Mouse (Mus musculus): Measurements from ENCODE around the gene Naa80. TPM values are rescaled to one million over a fixed set of nuclear protein-coding genes. Genes with fewer than 3 reads are reported as not detected.

Naa80 gene
- polyA plus RNA-seq, 1 experiment from 2014 or later: 16.4 TPM

DNA sequence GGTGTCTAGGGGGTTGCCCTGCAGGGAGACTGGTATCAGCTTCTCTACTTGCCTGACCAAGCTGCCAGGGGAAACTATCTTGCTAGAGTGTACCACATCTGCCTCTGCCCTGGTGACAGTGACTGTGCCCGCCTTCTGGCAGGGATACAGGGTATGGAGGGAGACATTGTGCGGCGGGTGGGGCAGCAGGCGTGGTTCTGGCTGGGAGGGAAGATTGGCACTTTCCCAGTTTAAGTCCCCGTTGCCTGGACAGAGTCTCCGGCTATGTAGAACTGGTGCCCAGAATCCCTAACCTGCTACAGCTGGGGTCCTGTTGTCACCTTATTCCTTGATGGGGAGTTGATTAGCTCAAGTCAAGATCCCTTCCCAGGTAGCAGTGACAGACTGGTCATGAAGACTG, 53.8 kb downstream of the Naa80 start:
- peak overlapping the region; percentile 69 for H3K4me3 ChIP-seq (replicated peaks; ENCODE audit: low read length)
- peaks cover 70% of the 10 kb centered on the region for H3K4me1 ChIP-seq (replicated peaks; ENCODE audit: control insufficient read depth, insufficient read depth, low read length)
- no peaks in the 10 kb centered on the region for H3K27me3 ChIP-seq (ENCODE audit: control insufficient read depth, insufficient read depth, low read length)
- peak; percentile 59 for DNase-seq (ENCODE audit: low spot score)
- ATAC-seq (ENCODE audit: low FRiP score): no peak
- peak overlapping the region; percentile 93 for H3K27ac ChIP-seq
- WGBS: 7% methylated on average over 6 of the region's 6 CpGs
- no peaks in the 10 kb centered on the region for H3K36me3 ChIP-seq (replicated peaks; ENCODE audit: control insufficient read depth, insufficient read depth)
- no peaks in the 10 kb centered on the region for H3K9me3 ChIP-seq (ENCODE audit: control insufficient read depth, low read length)
- peak overlapping the region; percentile 98 for H3K4me2 ChIP-seq (replicated peaks)
- peak overlapping the region; percentile 82 for H3K9ac ChIP-seq

GRCm38 (mm10) chr9:107633091-107633660, 54.5 kb downstream of the Naa80 start:
- H3K9me3 ChIP-seq (ENCODE audit: control insufficient read depth, low read length): no peaks in the 10 kb centered on the region
- H3K4me2 ChIP-seq (replicated peaks): peak overlapping the region; percentile 98
- peak overlapping the region; percentile 93 for H3K27ac ChIP-seq
- peaks cover 66% of the 10 kb centered on the region for H3K4me1 ChIP-seq (replicated peaks; ENCODE audit: control insufficient read depth, insufficient read depth, low read length)
- no peaks in the 10 kb centered on the region for H3K27me3 ChIP-seq (ENCODE audit: control insufficient read depth, insufficient read depth, low read length)
- peak overlapping the region; percentile 69 for H3K4me3 ChIP-seq (replicated peaks; ENCODE audit: low read length)
- ATAC-seq (ENCODE audit: low FRiP score): 0 out of 2 replicates have a peak, but pooled peaks have one; percentile 4
- H3K9ac ChIP-seq: peak overlapping the region; percentile 82
- no peaks in the 10 kb centered on the region for H3K36me3 ChIP-seq (replicated peaks; ENCODE audit: control insufficient read depth, insufficient read depth)
- DNase-seq (ENCODE audit: low spot score): peak; percentile 61
- WGBS: under 1% methylated on average over 31 of the region's 33 CpGs

Other genes starting within 250 kb of the Naa80 start
- gene Hemk1, start 240.5 kb upstream of the Naa80 start, polyA plus RNA-seq (2014; fragmentation: Nextera tagmentation; extraction: Ambion mirVana): 16.7 and 19.1 TPM in 2 replicates
- gene 6430571L13Rik, start 238.3 kb upstream of the Naa80 start, polyA plus RNA-seq (2014; fragmentation: Nextera tagmentation; extraction: Ambion mirVana): 5.4 and 5.6 TPM in 2 replicates
- 6.8 and 7.7 TPM in 2 replicates for gene Cacna2d2, start 179.3 kb upstream of the Naa80 start, polyA plus RNA-seq (2014; fragmentation: Nextera tagmentation; extraction: Ambion mirVana)
- 47.1 and 51.7 TPM in 2 replicates for gene Tmem115, start 44.9 kb upstream of the Naa80 start, polyA plus RNA-seq (2014; fragmentation: Nextera tagmentation; extraction: Ambion mirVana)
- 44.9 and 49.3 TPM in 2 replicates for gene Cyb561d2, start 36.7 kb upstream of the Naa80 start, polyA plus RNA-seq (2014; fragmentation: Nextera tagmentation; extraction: Ambion mirVana)
- gene Nprl2, start 36.7 kb upstream of the Naa80 start, polyA plus RNA-seq (2014; fragmentation: Nextera tagmentation; extraction: Ambion mirVana): 65.8 and 71.4 TPM in 2 replicates
- 3.3 TPM in 2 replicates for gene Zmynd10, start 31.6 kb upstream of the Naa80 start, polyA plus RNA-seq (2014; fragmentation: Nextera tagmentation; extraction: Ambion mirVana)
- gene Rassf1, start 27.3 kb upstream of the Naa80 start, polyA plus RNA-seq (2014; fragmentation: Nextera tagmentation; extraction: Ambion mirVana): 32.6 and 33.5 TPM in 2 replicates
- 115 and 130 TPM in 2 replicates for gene Tusc2, start 15.6 kb upstream of the Naa80 start, polyA plus RNA-seq (2014; fragmentation: Nextera tagmentation; extraction: Ambion mirVana)
- 71.7 and 76.6 TPM in 2 replicates for gene Hyal2, start 10.9 kb upstream of the Naa80 start, polyA plus RNA-seq (2014; fragmentation: Nextera tagmentation; extraction: Ambion mirVana)
- 3.1 and 4.9 TPM in 2 replicates for gene Hyal1, start 2.0 kb upstream of the Naa80 start, polyA plus RNA-seq (2014; fragmentation: Nextera tagmentation; extraction: Ambion mirVana)
- 0.96 and 1.2 TPM in 2 replicates for gene Hyal3, start 1.9 kb downstream of the Naa80 start, polyA plus RNA-seq (2014; fragmentation: Nextera tagmentation; extraction: Ambion mirVana)
- 11.2 and 16.5 TPM in 2 replicates for gene Ifrd2, start 8.8 kb downstream of the Naa80 start, polyA plus RNA-seq (2014; fragmentation: Nextera tagmentation; extraction: Ambion mirVana)
- 4.2 and 4.5 TPM in 2 replicates for gene Sema3b, start 30.3 kb downstream of the Naa80 start, polyA plus RNA-seq (2014; fragmentation: Nextera tagmentation; extraction: Ambion mirVana)
- gene Gnai2, start 56.5 kb downstream of the Naa80 start, polyA plus RNA-seq (2014; fragmentation: Nextera tagmentation; extraction: Ambion mirVana): 282 and 291 TPM in 2 replicates
- gene Slc38a3, start 90.6 kb downstream of the Naa80 start, polyA plus RNA-seq (2014; fragmentation: Nextera tagmentation; extraction: Ambion mirVana): 48.3 and 48.5 TPM in 2 replicates
- gene Gnat1, start 100.8 kb downstream of the Naa80 start, polyA plus RNA-seq (2014; fragmentation: Nextera tagmentation; extraction: Ambion mirVana): 1.3 TPM in 2 replicates
- 17.5 and 17.7 TPM in 2 replicates for gene Sema3f, start 131.6 kb downstream of the Naa80 start, polyA plus RNA-seq (2014; fragmentation: Nextera tagmentation; extraction: Ambion mirVana)
- 199 and 205 TPM in 2 replicates for gene Rbm5, start 192.1 kb downstream of the Naa80 start, polyA plus RNA-seq (2014; fragmentation: Nextera tagmentation; extraction: Ambion mirVana)

Measured in hindbrain, embryonic 14.5 days (tissue).